Mouse (Mus musculus): ENCODE measurements around the gene Olfr799.

The Olfr799 gene

DNA sequence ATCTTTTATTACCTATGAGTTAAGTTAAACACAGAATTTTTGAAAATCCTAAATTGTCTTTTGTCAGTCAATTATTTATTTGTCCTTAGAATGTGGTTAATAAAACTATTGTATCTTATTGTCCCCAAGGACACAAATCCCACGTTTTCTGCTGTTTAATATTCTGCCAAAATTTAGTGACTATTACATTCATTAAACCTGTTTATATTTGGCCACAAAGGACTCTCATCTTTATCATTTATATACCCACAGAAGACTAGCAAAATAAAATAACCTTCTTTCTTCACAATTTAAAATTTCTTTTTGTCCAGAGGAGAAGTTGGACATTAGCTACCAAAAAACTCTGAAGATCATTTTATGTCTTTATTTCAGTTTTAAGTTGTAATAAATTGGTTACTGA is at the start of gene Olfr799:
TSS of gene Olfr799 (plus strand) at position 301 of the 400 bp plus-strand sequence.
- no peak for DNase-seq (ENCODE audit: low spot score)

GRCm38 (mm10) chr10:129612470-129612869 is 24.8 kb upstream of the Olfr799 start, which contains the start of gene Olfr796:
Gene Olfr796 (minus strand): TSS chr10:129612570.
- DNase-seq (ENCODE audit: low spot score) = no peak

DNA sequence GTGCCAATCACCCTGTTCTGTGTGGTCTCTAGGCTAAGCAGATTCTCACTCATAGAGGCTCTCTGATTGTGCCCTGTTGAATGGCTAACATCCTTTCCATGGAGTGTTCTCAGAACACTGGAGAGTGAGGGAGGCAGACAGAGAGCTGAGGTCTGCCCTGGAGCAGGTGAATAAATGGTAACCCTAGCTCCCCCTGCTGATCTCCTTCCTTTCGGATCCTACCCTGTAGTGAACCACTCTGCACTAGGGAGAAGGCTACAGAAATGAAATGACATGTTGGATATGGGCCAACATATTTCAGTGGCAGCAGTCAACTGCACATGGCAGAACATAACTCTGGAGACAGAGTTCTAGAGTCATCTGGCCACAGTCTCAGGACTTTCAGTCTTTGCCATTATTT is 15.6 kb upstream of the Olfr799 start:
- DNase-seq (ENCODE audit: low spot score) = no peak

- no peak for DNase-seq (ENCODE audit: low spot score)
These were observed 14.0 kb upstream of the Olfr799 start for GRCm38 (mm10) chr10:129623251-129623650.

DNA sequence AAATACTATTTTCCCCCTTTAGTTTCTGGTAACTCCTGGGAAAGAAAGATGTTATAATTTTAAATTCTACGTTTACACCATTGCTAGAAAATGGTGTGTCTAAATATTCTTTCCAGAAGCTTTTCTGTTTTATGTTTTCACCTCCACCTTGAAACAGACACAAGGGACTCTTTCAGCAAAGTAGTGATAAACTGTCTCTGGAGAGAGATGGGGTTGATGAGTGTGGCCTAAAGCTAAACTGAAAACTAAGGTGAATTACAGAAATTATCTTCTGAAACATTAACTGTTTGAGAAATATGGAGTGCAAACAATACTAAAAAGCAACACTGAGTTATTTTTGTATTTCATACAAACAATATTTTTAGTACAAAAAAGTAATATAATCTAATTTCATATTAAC is 9.4 kb upstream of the Olfr799 start, which contains the start of gene Olfr798:
TSS of gene Olfr798 (minus strand) at position 101 of the 400 bp plus-strand sequence.
- no peak for DNase-seq (ENCODE audit: low spot score)

DNA sequence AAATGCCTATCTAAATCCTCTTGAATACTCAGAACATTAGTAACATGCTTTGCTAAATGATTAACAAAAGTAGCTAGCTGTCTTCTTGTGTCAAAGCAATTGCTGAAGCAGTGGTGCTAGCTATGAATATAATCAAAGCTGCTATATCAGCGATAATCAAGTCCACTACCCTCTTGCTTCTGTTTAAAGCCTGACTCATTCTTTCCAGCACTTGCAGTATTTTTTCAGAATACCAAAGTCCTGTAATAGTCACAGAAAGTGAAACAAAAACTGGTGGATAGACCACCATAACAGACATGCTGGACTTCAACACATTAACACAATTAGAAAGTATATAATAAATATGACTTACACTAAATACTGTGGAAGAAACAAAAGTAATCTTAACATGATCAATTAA is 14.5 kb downstream of the Olfr799 start:
- no peak for DNase-seq (ENCODE audit: low spot score)

- no peak for DNase-seq (ENCODE audit: low spot score)
These were observed 20.1 kb downstream of the Olfr799 start, which contains the start of gene Olfr800 for GRCm38 (mm10) chr10:129657394-129657793. Gene Olfr800 (plus strand): TSS chr10:129657694.

DNA sequence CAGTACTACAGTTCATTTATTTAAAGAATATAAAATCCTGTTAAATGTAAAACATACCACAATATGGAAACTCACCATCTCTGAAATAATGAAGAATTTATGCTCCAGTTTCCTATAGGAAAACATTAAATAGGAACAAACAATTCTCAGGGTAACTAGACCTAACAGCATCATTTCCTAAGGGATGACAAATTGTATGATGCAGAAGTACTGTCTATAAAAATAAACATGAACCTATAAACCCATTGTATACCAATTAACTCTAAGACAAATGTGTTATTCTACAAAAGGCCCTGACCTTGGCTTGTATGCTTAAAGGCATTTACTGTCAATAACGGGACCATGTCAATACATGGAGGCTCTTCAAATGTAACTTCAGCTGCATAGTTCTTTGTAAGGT is 36.5 kb downstream of the Olfr799 start, which contains the start of gene Olfr801:
TSS of gene Olfr801 (minus strand) at position 101 of the 400 bp plus-strand sequence.
- DNase-seq (ENCODE audit: low spot score) = no peak

GRCm38 (mm10) chr10:129688069-129688468 is 50.8 kb downstream of the Olfr799 start, which contains the start of gene Olfr802:
Gene Olfr802 (minus strand): TSS chr10:129688169.
- no peak for DNase-seq (ENCODE audit: low spot score)

GRCm38 (mm10) chr10:129694186-129694585 is 56.9 kb downstream of the Olfr799 start, which contains the start of gene Olfr803:
Gene Olfr803 (minus strand): TSS chr10:129694286.
- DNase-seq (ENCODE audit: low spot score) = no peak
